ENCODE assay signal across 9 mouse cellular contexts in genomic region chr4:49559915-49560772, GRCm38 (mm10). TPM values are rescaled to one million over a fixed set of nuclear protein-coding genes. Genes with fewer than 3 reads are reported as not detected.
DNase-seq lines count a peak whose midpoint lies in the region; ATAC-seq and TF ChIP-seq lines count a peak whose summit lies in the region.
"Had no signal": no experiment of that assay in that cellular context is flagged by ENCODE, and none has a peak within 500 bp of the region (broad histone marks: within the 10 kb centered on the region; RNA-seq: fewer than 3 reads in every experiment).

No protein-coding gene starts in this region.

- 79% methylated on average over 20 of the region's 20 CpGs for WGBS in forebrain, embryonic 12.5 days
- WGBS in forebrain, embryonic 11.5 days: 81% methylated on average over 20 of the region's 20 CpGs

- H3K27me3 ChIP-seq in forebrain, embryonic 12.5 days: no peaks in the 10 kb centered on the region
- H3K27me3 ChIP-seq in forebrain, embryonic 11.5 days (ENCODE audit: control insufficient read depth, insufficient read depth, low read length): no peaks in the 10 kb centered on the region

- H3K27ac ChIP-seq in forebrain, embryonic 12.5 days: no peak overlapping the region
- H3K27ac ChIP-seq in forebrain, embryonic 11.5 days (ENCODE audit: low read depth, low read length): no peak overlapping the region
- H3K27ac ChIP-seq in gastrocnemius, adult 2 months: peak overlapping the region; percentile 85

- ATAC-seq in forebrain, embryonic 12.5 days (ENCODE audit: low FRiP score): peak; percentile 36; the same call in 1 of the 2 replicates
- no peak for ATAC-seq in forebrain, embryonic 11.5 days (replicated peaks; ENCODE audit: low FRiP score)

- no peak for DNase-seq in forebrain, embryonic 11.5 days (ENCODE audit: low spot score)
- DNase-seq in brain, adult 2 months (ENCODE audit: low read depth, low spot score): peak; percentile 92
- peak; percentile 91 for DNase-seq in gastrocnemius, adult 2 months
- peak; percentile 98 for DNase-seq in kidney, adult 11 months
- DNase-seq in left cerebral cortex, postnatal 25 days (ENCODE audit: low spot score in 2 of 2): peak; percentile 35 to 43
- DNase-seq in right cerebral cortex, postnatal 36 days (ENCODE audit: low spot score in 2 of 2): peak; percentile 19 to 26
- DNase-seq in spleen, postnatal 10 days (ENCODE audit: low spot score in 2 of 2): no peak

- TF ChIP-seq CTCF in gastrocnemius, adult 2 months (IDR thresholded peaks at IDR 0.05): no peak

- no peak overlapping the region for H3K4me3 ChIP-seq in forebrain, embryonic 12.5 days (replicated peaks)
- no peak overlapping the region for H3K4me3 ChIP-seq in forebrain, embryonic 11.5 days (ENCODE audit: low read depth, low read length)
- peak overlapping the region; percentile 30; the same call in 1 of the 2 replicates for H3K4me3 ChIP-seq in gastrocnemius, adult 2 months

- no peaks in the 10 kb centered on the region for H3K4me1 ChIP-seq in forebrain, embryonic 12.5 days
- H3K4me1 ChIP-seq in forebrain, embryonic 11.5 days (replicated peaks; ENCODE audit: control insufficient read depth, insufficient read depth, low read length): no peaks in the 10 kb centered on the region

- H3K36me3 ChIP-seq in forebrain, embryonic 12.5 days (replicated peaks): no peaks in the 10 kb centered on the region
- H3K36me3 ChIP-seq in forebrain, embryonic 11.5 days (ENCODE audit: control insufficient read depth, insufficient read depth, low read length): no peaks in the 10 kb centered on the region

- no peak overlapping the region for H3K9ac ChIP-seq in forebrain, embryonic 12.5 days
- no peak overlapping the region for H3K9ac ChIP-seq in forebrain, embryonic 11.5 days (ENCODE audit: low read length)

- H3K9me3 ChIP-seq in forebrain, embryonic 12.5 days: no peaks in the 10 kb centered on the region
- no peaks in the 10 kb centered on the region for H3K9me3 ChIP-seq in forebrain, embryonic 11.5 days (ENCODE audit: control insufficient read depth, low read length)

- intact Hi-C loops in gastrocnemius, adult 2 months (cut with DNase I): no loop called here
- intact Hi-C loops in left cerebral cortex, postnatal 25 days (cut with DNase I): no loop called here

- no peak overlapping the region for H3K4me2 ChIP-seq in forebrain, embryonic 12.5 days
- H3K4me2 ChIP-seq in forebrain, embryonic 11.5 days (ENCODE audit: low read depth, low read length, severe bottlenecking): no peak overlapping the region

RNA-seq across cellular contexts. Expression of gene Aldob, which starts 10.8 kb away (rescaled TPM):
- 0.32 TPM in 1 of 2 replicates, not detected in the other for polyA plus RNA-seq in forebrain, embryonic 12.5 days (2016; fragmentation: Nextera tagmentation; extraction: Ambion mirVana)
- polyA plus RNA-seq in forebrain, embryonic 11.5 days (2014; fragmentation: Nextera tagmentation; extraction: Ambion mirVana): not detected in 2 replicates
- not detected for total RNA-seq in gastrocnemius, adult 2 months (2021)
- 1 to 10 TPM in 1 of 2 experiments, under 1 TPM in 1; 0.96 to 1.3 TPM for total RNA-seq in left cerebral cortex, postnatal 25 days (2021)

RNA-seq across cellular contexts. Expression of gene Tmem246, which starts 37.5 kb away (rescaled TPM):
- polyA plus RNA-seq in forebrain, embryonic 12.5 days (2016; fragmentation: Nextera tagmentation; extraction: Ambion mirVana): 21.7 TPM in 2 replicates
- polyA plus RNA-seq in forebrain, embryonic 11.5 days (2014; fragmentation: Nextera tagmentation; extraction: Ambion mirVana): 17.3 and 18.8 TPM in 2 replicates
- 10 to 100 TPM; 32.1 to 34.0 TPM for total RNA-seq in gastrocnemius, adult 2 months (2021)
- total RNA-seq in left cerebral cortex, postnatal 25 days (2021): 10 to 100 TPM; 63.8 to 66.7 TPM

RNA-seq across cellular contexts. Expression of gene Zfp189, which starts 39.2 kb away (rescaled TPM):
- 12.5 and 13.0 TPM in 2 replicates for polyA plus RNA-seq in forebrain, embryonic 12.5 days (2016; fragmentation: Nextera tagmentation; extraction: Ambion mirVana)
- 13.2 and 14.5 TPM in 2 replicates for polyA plus RNA-seq in forebrain, embryonic 11.5 days (2014; fragmentation: Nextera tagmentation; extraction: Ambion mirVana)
- total RNA-seq in gastrocnemius, adult 2 months (2021): 1 to 10 TPM; 4.2 to 4.4 TPM
- total RNA-seq in left cerebral cortex, postnatal 25 days (2021): 10 to 100 TPM; 10.3 to 10.5 TPM

RNA-seq across cellular contexts. Expression of gene Mrpl50, which starts 39.3 kb away (rescaled TPM):
- polyA plus RNA-seq in forebrain, embryonic 12.5 days (2016; fragmentation: Nextera tagmentation; extraction: Ambion mirVana): 89.0 and 90.7 TPM in 2 replicates
- 91.2 and 96.8 TPM in 2 replicates for polyA plus RNA-seq in forebrain, embryonic 11.5 days (2014; fragmentation: Nextera tagmentation; extraction: Ambion mirVana)
- 10 to 100 TPM; 33.0 to 36.6 TPM for total RNA-seq in gastrocnemius, adult 2 months (2021)
- total RNA-seq in left cerebral cortex, postnatal 25 days (2021): 10 to 100 TPM; 28.3 to 31.2 TPM

RNA-seq across cellular contexts. Expression of gene Baat, which starts 53.8 kb away (rescaled TPM):
- polyA plus RNA-seq in forebrain, embryonic 12.5 days (2016; fragmentation: Nextera tagmentation; extraction: Ambion mirVana): 0.22 TPM in 1 of 2 replicates, not detected in the other
- 0.21 and 0.35 TPM in 2 replicates for polyA plus RNA-seq in forebrain, embryonic 11.5 days (2014; fragmentation: Nextera tagmentation; extraction: Ambion mirVana)
- under 1 TPM in 1 of 2 experiments, not detected in 1; 0.39 TPM for total RNA-seq in gastrocnemius, adult 2 months (2021)
- total RNA-seq in left cerebral cortex, postnatal 25 days (2021): under 1 TPM in 1 of 2 experiments, not detected in 1; 0.16 TPM
- polyA plus RNA-seq: testis, adult 2 months had no signal

Comparison
In these comparisons a context has a peak if more than half of its experiments do, and no peak if none do; other contexts are left out.
1. DNase-seq: peak in brain, adult 2 months (single experiment), gastrocnemius, adult 2 months (single experiment), kidney, adult 11 months (single experiment), left cerebral cortex, postnatal 25 days (2 of 2) and right cerebral cortex, postnatal 36 days (2 of 2); none in forebrain, embryonic 11.5 days (single experiment) and spleen, postnatal 10 days (0 of 2).